Mouse (Mus musculus) cerebellum, adult 2 months (tissue): ENCODE measurements at regions not wholly inside any gene's neighbourhood (a gene's known extent, or its start where the extent isn't known, plus 50 kb on each side); places are given as distances from the start of the nearest gene placed in this dataset.

Source experiments
- CTCF ChIP-seq: fragments of 200-500 bp; IDR thresholded peaks from 2 replicates; pipeline ENCODE4 v1.5.1; 2011; ENCODE audit warnings: low read depth, mild to moderate bottlenecking, control low read depth, low read length, moderate library complexity, borderline replicate concordance; ENCODE audit not compliant: insufficient read depth
- POLR2A ChIP-seq: fragments of 200-500 bp; IDR thresholded peaks from 2 replicates; pipeline ENCODE4 v1.6.1; 2011; ENCODE audit warnings: low read length, control low read depth, borderline replicate concordance; ENCODE audit not compliant: insufficient read depth

DNA sequence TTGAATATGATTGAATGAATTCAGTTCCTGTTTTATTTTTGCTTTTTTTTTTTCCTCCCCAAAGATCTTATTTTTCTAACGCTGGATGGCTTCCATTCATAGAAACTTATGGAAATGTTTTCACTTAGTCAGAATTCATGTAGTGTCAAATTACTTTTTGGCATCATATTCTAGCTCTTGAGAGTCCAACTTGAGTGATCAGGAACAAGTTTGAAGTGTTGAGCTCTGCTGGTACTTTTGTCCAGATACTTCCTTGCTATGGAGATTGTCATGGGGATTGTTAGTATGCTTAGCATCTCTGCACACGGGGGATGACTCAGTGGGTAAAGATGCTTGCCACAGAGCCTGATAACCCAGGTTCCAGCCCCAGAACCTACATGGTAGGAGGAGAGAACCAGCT, 84.1 kb downstream of the Tbx4 start:
- TF ChIP-seq CTCF (no peak), POLR2A (no peak)
